Mouse (Mus musculus) heart, embryonic 16.5 days (tissue): ENCODE data around the gene Olfr1314. TPM values are rescaled to one million over a fixed set of nuclear protein-coding genes. Genes with fewer than 3 reads are reported as not detected.

Experiments used
- ATAC-seq: fragments of 200-750 bp; cut with Nextera tagmentation; replicated peaks from 2 replicates; pipeline ENCODE4 v1.8.0; 2017; ENCODE audit warnings: moderate number of reproducible peaks; ENCODE audit not compliant: insufficient read depth, low FRiP score; ENCODE audit errors: extremely low read depth
- H3K27ac ChIP-seq: fragments of 300-500 bp; sonication (generic); 2 replicates; pipeline ENCODE4 v1.5.1; 2014; ENCODE audit warnings: mild to moderate bottlenecking, low read length, control low read depth, moderate library complexity
- H3K27me3 ChIP-seq: fragments of 300-500 bp; sonication (generic); 2 replicates; pipeline ENCODE4 v1.6.1; 2014; ENCODE audit warnings: low read length, mixed read lengths; ENCODE audit not compliant: control insufficient read depth, insufficient read depth
- H3K36me3 ChIP-seq: fragments of 300-500 bp; sonication (generic); 2 replicates; pipeline ENCODE4 v1.6.1; 2014; ENCODE audit not compliant: control insufficient read depth, insufficient read depth
- H3K4me1 ChIP-seq: fragments of 300-500 bp; sonication (generic); 2 replicates; pipeline ENCODE4 v1.6.1; 2014; ENCODE audit warnings: low read length, mixed read lengths; ENCODE audit not compliant: control insufficient read depth, insufficient read depth
- H3K4me2 ChIP-seq: fragments of 300-500 bp; sonication (generic); 2 replicates; pipeline ENCODE4 v1.6.1; 2014; ENCODE audit warnings: low read depth, mild to moderate bottlenecking, control low read depth, low read length
- H3K4me3 ChIP-seq: fragments of 300-500 bp; sonication (generic); 2 replicates; pipeline ENCODE4 v1.5.1; 2014; ENCODE audit warnings: mild to moderate bottlenecking, control low read depth, low read length
- H3K9ac ChIP-seq: fragments of 300-500 bp; sonication (generic); 2 replicates; pipeline ENCODE4 v1.6.1; 2014; ENCODE audit warnings: low read length, control low read depth
- H3K9me3 ChIP-seq: fragments of 300-500 bp; sonication (generic); replicated peaks from 2 replicates; pipeline ENCODE4 v1.6.1; 2016; ENCODE audit warnings: low read length; ENCODE audit not compliant: control insufficient read depth
- WGBS: fragments of 180-500 bp; shearing (Covaris S2); extraction: QIAGEN DNeasy Blood & Tissue Kit; methylation state at CpG from one replicate; pipeline ENCODE4 v1.1.7; 2014; 5-methylcytosine and 5-hydroxymethylcytosine counted together
- polyA plus RNA-seq: library from polyadenylated mRNA; unstranded; fragments of >200 nt; fragmentation: Nextera tagmentation; extraction: Ambion mirVana; gene quantifications from 2 replicates; pipeline ENCODE4 v1.2.1, GENCODE M21; 2015

Olfr1314 gene
- polyA plus RNA-seq, result not detected in 2 replicates

DNA sequence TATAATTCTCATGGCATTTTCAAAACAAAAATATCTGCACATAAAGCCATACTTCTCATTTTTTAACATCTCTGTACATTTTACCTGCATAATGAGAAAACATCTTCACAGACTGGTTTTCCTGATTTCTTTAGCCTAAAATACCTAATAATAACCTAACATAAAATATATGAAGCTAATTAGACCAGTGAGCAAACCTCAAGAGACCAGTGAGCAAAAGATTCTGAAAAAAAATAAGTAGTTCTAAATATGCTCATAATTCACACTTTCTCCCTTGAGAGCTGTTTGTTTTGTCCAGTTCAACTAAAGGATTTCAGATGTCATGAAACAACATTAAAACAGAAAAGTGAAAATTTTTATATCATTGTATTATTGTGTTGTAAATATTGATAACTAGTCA is at the start of gene Olfr1314:
Gene Olfr1314 (minus strand): TSS at position 101 of the 400 bp plus-strand sequence.
- Histone ChIP-seq H3K9me3 (no peaks in the 10 kb centered on the region), H3K9ac (no peak within 1 kb of the TSS), H3K4me2 (no peak within 1 kb of the TSS), H3K27ac (no peak within 1 kb of the TSS), H3K36me3 (no peaks in the 10 kb centered on the region), H3K27me3 (no peaks in the 10 kb centered on the region), H3K4me3 (no peak within 1 kb of the TSS), H3K4me1 (no peaks in the 10 kb centered on the region)
- no peak for ATAC-seq

GRCm38 (mm10) chr2:112140029-112140428 is 43.4 kb upstream of the Olfr1314 start, which contains the start of gene Olfr1317:
Olfr1317 (plus strand) TSS chr2:112140329.
- WGBS, result 76% methylated on average over 2 of the region's 2 CpGs
- ATAC-seq, result no peak

GRCm38 (mm10) chr2:112134877-112135276 is 38.3 kb upstream of the Olfr1314 start, which contains the start of gene Olfr1316:
Olfr1316 (minus strand) TSS chr2:112134977.
- no peaks in the 10 kb centered on the region for H3K9me3 ChIP-seq
- no peak within 1 kb of the TSS for H3K9ac ChIP-seq
- H3K4me1 ChIP-seq, result no peaks in the 10 kb centered on the region
- 73% methylated on average over 2 of the region's 2 CpGs for WGBS
- no peak within 1 kb of the TSS for H3K27ac ChIP-seq
- no peaks in the 10 kb centered on the region for H3K27me3 ChIP-seq
- H3K4me3 ChIP-seq, result no peak within 1 kb of the TSS
- no peak for ATAC-seq
- no peaks in the 10 kb centered on the region for H3K36me3 ChIP-seq
- no peak within 1 kb of the TSS for H3K4me2 ChIP-seq

More at GRCm38 (mm10) chr2:112140029-112140428, 43.4 kb upstream of the Olfr1314 start, which contains the start of gene Olfr1317:
- H3K4me1 ChIP-seq, result no peaks in the 10 kb centered on the region
- no peak within 1 kb of the TSS for H3K4me3 ChIP-seq
- H3K9me3 ChIP-seq, result no peaks in the 10 kb centered on the region
- no peak within 1 kb of the TSS for H3K4me2 ChIP-seq
- no peak within 1 kb of the TSS for H3K9ac ChIP-seq
- no peak within 1 kb of the TSS for H3K27ac ChIP-seq
- no peaks in the 10 kb centered on the region for H3K36me3 ChIP-seq
- H3K27me3 ChIP-seq, result no peaks in the 10 kb centered on the region

- Histone ChIP-seq H3K9ac (no peak within 1 kb of the TSS), H3K9me3 (no peaks in the 10 kb centered on the region), H3K4me1 (no peaks in the 10 kb centered on the region), H3K27me3 (no peaks in the 10 kb centered on the region), H3K36me3 (no peaks in the 10 kb centered on the region), H3K27ac (no peak within 1 kb of the TSS), H3K4me2 (no peak within 1 kb of the TSS), H3K4me3 (no peak within 1 kb of the TSS)
- 62% methylated on average over 1 of the region's 1 CpGs for WGBS
- ATAC-seq, result no peak
Measured at GRCm38 (mm10) chr2:112115340-112115739, 18.8 kb upstream of the Olfr1314 start, which contains the start of gene Olfr1315-ps1. Olfr1315-ps1 (minus strand) TSS chr2:112115440.

DNA sequence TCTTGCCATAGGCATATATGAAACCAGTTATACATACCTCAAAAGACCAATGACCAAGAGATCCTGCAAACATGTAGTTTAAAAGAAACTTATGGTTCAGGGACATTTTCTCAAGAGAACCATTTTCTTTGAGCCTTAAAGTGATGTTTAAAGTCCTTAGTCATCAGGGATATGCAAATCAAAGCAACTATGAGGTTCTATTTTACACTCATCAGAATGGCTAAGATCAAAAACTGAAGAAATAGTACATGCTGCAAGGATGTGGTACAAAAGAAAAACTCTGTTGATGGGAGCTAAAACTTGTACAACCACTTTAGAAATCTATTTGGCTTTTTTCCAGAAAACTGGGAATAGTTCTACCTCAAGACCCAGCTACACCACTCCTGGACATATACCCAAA is 18.8 kb downstream of the Olfr1314 start, which contains the start of gene Olfr1313:
Gene Olfr1313 (minus strand): TSS at position 101 of the 400 bp plus-strand sequence.
- ATAC-seq, result no peak
- Histone ChIP-seq H3K27me3 (no peaks in the 10 kb centered on the region), H3K4me3 (no peak within 1 kb of the TSS), H3K9me3 (no peaks in the 10 kb centered on the region), H3K4me2 (no peak within 1 kb of the TSS), H3K36me3 (no peaks in the 10 kb centered on the region), H3K9ac (no peak within 1 kb of the TSS), H3K4me1 (no peaks in the 10 kb centered on the region), H3K27ac (no peak within 1 kb of the TSS)

- H3K4me2 ChIP-seq, result no peak within 1 kb of the TSS
- 18% methylated on average over 1 of the region's 1 CpGs for WGBS
- no peak within 1 kb of the TSS for H3K9ac ChIP-seq
- H3K27me3 ChIP-seq, result no peaks in the 10 kb centered on the region
- H3K4me1 ChIP-seq, result no peaks in the 10 kb centered on the region
- no peaks in the 10 kb centered on the region for H3K36me3 ChIP-seq
- ATAC-seq, result no peak
- no peaks in the 10 kb centered on the region for H3K9me3 ChIP-seq
- no peak within 1 kb of the TSS for H3K27ac ChIP-seq
- H3K4me3 ChIP-seq, result no peak within 1 kb of the TSS
Measured at GRCm38 (mm10) chr2:112050138-112050537, 46.4 kb downstream of the Olfr1314 start, which contains the start of gene Olfr1312. Olfr1312 (minus strand) TSS chr2:112050238.

Other genes starting within 250 kb of the Olfr1314 start
- not detected in 2 replicates for gene Olfr1305, start 219.6 kb downstream of the Olfr1314 start, polyA plus RNA-seq
- not detected in 2 replicates for gene Olfr1306, start 180.5 kb downstream of the Olfr1314 start, polyA plus RNA-seq
- not detected in 2 replicates for gene Olfr1307, start 147.3 kb downstream of the Olfr1314 start, polyA plus RNA-seq
- not detected in 2 replicates for gene Olfr1308, start 131.8 kb downstream of the Olfr1314 start, polyA plus RNA-seq
- not detected in 2 replicates for gene Olfr1309, start 106.5 kb downstream of the Olfr1314 start, polyA plus RNA-seq
- gene Olfr1310, start 84.1 kb downstream of the Olfr1314 start, polyA plus RNA-seq, result not detected in 2 replicates
- not detected in 2 replicates for gene Olfr1311, start 72.4 kb downstream of the Olfr1314 start, polyA plus RNA-seq
- gene Olfr1312, start 46.5 kb downstream of the Olfr1314 start, polyA plus RNA-seq, result not detected in 2 replicates
- not detected in 2 replicates for gene Olfr1313, start 18.9 kb downstream of the Olfr1314 start, polyA plus RNA-seq
- not detected in 2 replicates for gene Olfr1315-ps1, start 18.7 kb upstream of the Olfr1314 start, polyA plus RNA-seq
- not detected in 2 replicates for gene Olfr1316, start 38.2 kb upstream of the Olfr1314 start, polyA plus RNA-seq
- gene Olfr1317, start 43.5 kb upstream of the Olfr1314 start, polyA plus RNA-seq, result not detected in 2 replicates
- not detected in 2 replicates for gene Olfr1318, start 57.4 kb upstream of the Olfr1314 start, polyA plus RNA-seq
- 11.3 and 11.7 TPM in 2 replicates for gene Lpcat4, start 142.7 kb upstream of the Olfr1314 start, polyA plus RNA-seq
- not detected in 2 replicates for gene Nutm1, start 162.5 kb upstream of the Olfr1314 start, polyA plus RNA-seq
- 164 and 169 TPM in 2 replicates for gene Nop10, start 165.1 kb upstream of the Olfr1314 start, polyA plus RNA-seq
- 10.1 and 12.2 TPM in 2 replicates for gene Slc12a6, start 169.0 kb upstream of the Olfr1314 start, polyA plus RNA-seq
- not detected in 2 replicates for gene Gm21985, start 169.5 kb upstream of the Olfr1314 start, polyA plus RNA-seq